Mouse (Mus musculus) heart, postnatal 4 days (tissue): ENCODE results near the gene Dctpp1. TPM values are rescaled to one million over a fixed set of nuclear protein-coding genes. Genes with fewer than 3 reads are reported as not detected.
A peak's percentile ranks its signal among the peaks of the same experiment; 100 is the strongest.

Experiments used
- DNase-seq: peaks from one replicate; pipeline ENCODE4 v3.0.0; 2021
- total RNA-seq, 2 experiments: library from RNA; stranded (reverse); gene quantifications; 2 replicates each; pipeline ENCODE4 v1.2.3; 2021

Gene Dctpp1
- total RNA-seq: 10 to 100 TPM; 62.0 to 64.5 TPM

GRCm38 (mm10) chr7:127260309-127261111 lies at the start of gene Dctpp1:
TSS of gene Dctpp1 (minus strand) at chr7:127260709.
- peak; percentile 97 for DNase-seq

- no peak for DNase-seq
Observed at GRCm38 (mm10) chr7:127309951-127310350, 49.4 kb upstream of the Dctpp1 start.

- peak; percentile 75 for DNase-seq
Observed at GRCm38 (mm10) chr7:127308887-127309286, 48.4 kb upstream of the Dctpp1 start.

GRCm38 (mm10) chr7:127308431-127308830 lies 47.9 kb upstream of the Dctpp1 start:
- DNase-seq: no peak

DNA sequence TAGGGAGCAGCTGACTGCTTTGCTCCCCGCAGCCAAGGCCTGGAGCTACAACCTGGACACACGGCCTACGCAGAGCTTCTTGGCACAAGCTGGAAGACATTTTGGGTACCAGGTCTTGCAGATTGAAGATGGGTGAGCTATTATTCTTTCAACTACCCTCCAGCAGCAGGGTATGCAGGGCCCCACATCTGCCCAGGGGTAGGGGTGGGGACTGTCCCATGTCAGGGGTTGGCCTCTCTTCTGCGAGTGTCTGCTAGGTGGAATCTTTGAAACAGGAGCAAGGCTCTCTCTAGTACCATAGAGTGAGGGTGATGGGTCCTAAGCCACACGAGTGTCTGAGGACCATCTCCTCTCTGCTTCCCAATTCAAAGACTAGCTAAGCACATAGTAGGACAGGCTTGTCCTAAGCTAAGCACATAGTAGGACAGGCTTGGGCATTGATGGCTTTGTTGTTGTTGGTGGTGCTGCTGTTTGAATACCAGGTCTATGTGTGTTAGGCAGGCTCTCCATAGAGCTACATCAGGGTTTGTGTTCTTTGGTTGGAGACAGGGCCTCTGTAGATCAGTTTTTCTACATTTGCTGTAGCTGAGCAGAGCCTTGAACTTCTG lies 37.2 kb upstream of the Dctpp1 start:
- no peak for DNase-seq

DNA sequence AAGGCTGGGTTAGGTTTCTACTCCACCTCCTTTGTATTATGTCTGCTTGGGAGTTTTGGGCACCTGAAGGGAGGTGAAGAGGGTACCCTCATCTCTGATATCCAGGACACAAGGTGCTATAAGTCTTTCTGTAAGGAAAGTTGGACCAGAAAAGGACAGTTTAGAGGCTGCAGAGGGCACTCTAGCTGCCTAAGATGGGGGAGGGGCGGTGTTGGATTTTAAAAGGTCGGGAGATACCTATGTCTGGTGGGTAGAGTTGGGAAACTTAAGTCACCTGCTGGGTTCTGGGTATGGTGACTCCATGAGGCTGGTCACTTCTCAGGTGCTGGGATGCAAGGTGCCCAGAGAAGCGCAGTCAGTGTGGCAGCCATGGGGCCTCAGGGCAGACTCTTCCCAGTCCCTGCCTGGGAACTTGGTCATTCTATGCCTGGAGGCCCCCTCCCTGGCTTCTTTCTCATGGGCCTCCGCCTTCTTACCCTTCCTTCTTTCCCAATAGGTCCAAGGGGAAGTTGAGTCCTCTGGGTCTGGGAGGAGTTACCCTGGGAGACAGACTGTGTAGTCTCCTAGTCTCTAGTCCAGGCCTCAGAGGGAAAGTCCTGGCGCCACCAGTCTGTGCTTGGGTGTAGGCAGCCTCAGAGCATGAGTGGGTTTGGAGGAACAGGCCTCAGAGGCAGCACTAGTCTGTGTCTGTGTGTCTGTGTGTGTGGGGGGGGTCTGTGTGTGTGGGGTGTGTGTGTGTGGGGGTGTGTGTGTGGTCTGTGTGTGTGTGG lies 36.5 kb upstream of the Dctpp1 start:
- no peak for DNase-seq

GRCm38 (mm10) chr7:127296098-127296497 lies 35.6 kb upstream of the Dctpp1 start, which contains the start of gene Itgal:
TSS of gene Itgal (plus strand) at chr7:127296260.
- no peak for DNase-seq

DNA sequence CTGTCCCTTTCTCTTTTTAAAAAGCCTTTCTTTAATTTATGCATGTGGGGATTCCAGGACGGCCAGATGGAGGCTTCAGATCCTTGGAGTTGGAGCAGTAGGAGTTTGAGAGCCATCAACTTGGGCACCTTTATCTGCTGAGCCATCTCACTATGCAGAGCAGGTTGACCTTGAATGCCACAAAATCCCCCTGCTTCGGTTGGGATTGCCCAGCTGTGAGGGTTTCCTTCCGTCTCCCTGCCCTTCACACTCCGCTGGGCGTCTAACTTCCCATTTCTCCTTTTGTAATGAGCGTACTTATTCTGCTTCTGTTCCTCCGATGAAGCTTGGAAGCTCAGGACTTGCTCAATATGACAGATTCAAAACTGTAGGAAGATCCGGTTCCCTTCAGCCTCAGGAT lies 29.6 kb upstream of the Dctpp1 start:
- no peak for DNase-seq

DNA sequence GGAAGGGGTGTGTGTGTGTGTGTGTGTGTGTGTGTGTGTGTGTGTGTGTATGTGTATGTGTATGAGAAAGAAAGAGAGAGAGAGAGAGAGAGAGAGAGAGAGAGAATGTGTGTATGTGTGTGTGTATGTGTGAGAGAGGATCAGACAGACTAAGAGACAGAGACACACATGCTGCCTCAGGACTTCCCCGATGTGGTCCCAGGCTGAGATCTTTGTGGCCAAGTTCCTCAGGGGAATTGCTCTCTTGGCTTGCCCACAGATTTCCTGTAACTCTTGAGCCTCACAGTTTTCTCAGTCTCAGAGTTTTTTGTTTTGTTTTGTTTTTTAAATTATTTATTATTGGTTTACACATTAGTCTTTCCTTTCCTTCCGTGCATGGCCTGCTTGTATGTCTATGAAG lies 28.8 kb upstream of the Dctpp1 start:
- no peak for DNase-seq

- DNase-seq: no peak
Observed at GRCm38 (mm10) chr7:127287940-127288339, 27.4 kb upstream of the Dctpp1 start.

DNA sequence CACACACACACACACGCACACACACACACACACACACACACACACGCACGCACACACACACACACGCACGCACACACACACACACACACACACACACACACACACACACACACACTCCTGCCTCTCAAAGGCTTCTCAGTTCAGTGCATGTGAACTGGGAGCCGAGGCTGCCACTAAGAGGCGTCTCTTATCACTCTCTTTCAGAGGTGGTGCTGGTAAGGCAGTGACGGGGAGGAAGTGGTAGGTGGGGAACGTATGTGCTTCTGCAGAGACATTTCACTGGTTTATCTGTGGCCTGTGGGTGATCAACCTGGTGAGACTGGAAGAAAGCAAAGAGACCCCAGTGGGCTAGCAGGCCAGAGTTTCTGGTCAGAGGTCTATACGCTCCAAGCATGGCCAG lies 24.6 kb upstream of the Dctpp1 start:
- DNase-seq: no peak

DNA sequence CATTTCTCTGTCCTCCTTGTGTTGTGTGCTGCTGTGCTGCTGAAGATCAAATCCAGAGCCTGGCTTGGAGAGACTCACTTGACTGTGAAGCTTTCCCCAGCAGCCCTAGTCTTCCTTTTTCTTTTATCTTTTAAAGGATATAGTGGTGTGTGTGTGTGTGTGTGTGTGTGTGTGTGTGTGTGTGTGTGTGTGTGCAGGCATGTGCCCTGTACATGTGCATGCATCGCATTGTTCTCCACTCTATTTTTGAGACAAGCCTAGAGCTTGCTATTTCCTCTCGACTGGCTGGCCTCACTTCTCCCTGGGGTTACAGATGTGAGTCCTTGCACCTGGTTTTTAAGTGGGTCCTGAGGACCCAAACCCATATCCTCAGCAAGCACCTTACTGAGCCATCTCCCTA lies 21.7 kb upstream of the Dctpp1 start:
- DNase-seq: no peak

DNA sequence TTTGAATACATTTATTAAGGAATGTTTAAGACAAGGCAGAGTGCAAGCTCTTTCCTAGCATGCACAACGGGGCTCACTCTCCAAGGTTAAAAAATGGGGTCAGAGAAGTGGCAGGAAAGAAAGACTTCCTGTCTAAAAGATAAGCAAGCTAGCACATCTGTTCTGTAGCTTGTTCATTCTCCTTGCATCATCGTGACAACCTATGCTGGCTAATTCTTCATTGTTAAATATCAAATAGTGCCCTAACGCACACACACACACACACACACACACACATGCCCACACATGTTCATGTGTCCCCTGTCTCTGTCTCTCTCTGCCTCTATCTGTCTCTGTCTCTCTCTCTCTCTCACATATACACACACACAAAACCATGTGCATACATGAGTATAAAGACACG lies 20.6 kb upstream of the Dctpp1 start:
- DNase-seq: no peak

- peak; percentile 37 for DNase-seq
Observed at GRCm38 (mm10) chr7:127280092-127280491, 19.6 kb upstream of the Dctpp1 start.

GRCm38 (mm10) chr7:127278311-127278710 lies 17.8 kb upstream of the Dctpp1 start:
- peak; percentile 34 for DNase-seq

DNA sequence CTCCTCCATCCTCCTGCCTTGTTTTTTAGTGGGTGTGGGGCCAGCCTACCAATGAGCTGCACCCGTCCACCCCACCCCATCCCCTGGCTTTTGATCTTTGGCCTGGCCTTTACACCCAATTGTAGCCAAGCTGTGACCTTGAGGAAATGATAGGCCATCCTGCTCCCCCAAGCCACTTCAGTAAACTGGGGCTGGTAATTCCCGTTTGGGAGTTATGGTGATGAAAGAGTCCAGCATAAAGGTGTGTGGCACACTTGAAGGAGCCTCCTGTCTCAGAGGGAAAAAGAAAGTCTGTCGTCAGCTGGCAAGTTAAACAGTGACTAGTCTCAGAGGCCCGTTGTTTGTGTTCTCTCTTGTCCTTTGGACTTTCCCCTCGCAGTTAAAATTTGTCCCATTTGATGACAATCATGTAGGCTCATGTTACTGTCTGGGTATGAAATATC lies 16.0 kb upstream of the Dctpp1 start:
- no peak for DNase-seq

DNA sequence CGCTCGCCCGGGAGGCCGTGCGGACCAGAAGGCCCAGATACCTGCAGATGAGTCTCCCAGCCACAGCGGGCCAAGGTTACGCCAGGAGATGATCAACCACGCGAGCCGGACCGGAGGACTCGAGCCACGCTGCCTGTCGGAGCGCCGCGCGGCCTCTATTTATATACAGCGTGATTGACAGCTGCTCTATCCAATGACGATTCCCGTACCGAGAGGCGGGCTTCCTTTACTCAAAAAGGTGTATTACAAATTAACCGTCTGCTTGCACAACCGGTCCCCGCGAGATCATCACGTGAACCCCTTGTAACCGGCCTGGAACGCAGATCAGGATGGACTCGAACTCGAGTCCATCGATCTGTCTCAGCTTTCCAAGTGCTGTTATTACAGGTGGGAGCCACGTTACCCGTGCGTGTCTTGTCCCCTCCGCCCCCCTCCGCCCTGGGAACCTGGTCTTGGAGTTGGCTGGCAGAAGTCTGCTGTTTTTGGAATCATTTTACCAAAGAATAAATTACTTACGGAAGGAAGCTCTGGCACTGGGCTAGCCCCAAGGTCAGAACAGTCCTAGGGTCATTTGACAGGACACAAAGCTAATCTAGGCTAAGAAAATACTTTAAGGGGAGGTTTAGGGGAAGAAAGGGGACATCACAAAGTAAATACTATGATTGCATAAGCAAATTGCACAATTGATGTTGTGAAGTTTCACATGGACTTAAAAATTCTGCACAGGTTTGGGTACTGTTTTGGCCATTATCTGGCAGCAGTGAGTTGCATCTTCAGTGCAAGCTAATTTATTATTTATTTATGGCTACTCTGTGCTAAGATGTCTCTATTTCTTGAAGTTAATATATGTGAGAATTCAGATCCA lies 13.6 kb upstream of the Dctpp1 start, which contains the start of gene Sephs2:
Sephs2 (minus strand) TSS at position 131 of the 865 bp plus-strand sequence.
- DNase-seq: peak; percentile 97

DNA sequence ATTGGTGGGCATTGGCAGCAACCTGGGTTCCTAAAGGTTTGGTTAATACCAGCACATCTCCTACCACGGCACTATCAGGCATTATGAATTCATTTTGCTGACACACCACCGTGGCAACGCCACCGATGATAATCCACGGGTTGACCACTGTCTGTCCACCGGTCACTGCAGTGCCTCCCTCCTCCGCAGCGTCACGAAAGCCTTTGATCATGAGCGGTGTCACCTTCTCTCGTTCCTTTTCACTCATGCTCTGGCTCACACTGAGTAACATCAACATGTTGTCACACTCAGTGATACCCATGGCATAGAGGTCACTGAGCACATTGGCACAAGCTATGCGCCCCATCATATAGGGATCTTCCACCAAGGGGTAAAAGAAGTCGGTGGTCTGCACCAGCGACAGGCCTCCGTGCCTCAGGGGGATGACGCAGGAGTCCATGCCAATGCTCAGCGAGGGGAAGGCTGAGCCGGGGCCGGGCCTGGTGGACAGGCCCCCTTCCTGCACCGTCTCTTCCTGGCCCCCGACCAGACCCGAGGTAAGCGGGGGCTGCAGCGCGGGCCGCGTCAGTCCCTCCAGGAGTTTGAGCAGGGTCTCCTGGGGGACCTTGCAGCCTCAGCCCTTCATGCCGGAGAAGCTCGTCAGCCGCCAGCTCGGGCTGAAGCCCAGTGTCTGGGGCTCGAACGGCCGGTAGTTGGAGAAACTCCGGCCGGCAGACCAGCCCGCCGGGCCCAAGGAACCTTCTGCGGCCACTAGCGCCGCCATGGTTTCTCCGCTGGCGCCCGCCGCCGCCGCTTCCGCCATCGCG lies 12.8 kb upstream of the Dctpp1 start:
- peak; percentile 63 for DNase-seq

- DNase-seq: no peak
Observed at GRCm38 (mm10) chr7:127272566-127272965, 12.1 kb upstream of the Dctpp1 start.

DNA sequence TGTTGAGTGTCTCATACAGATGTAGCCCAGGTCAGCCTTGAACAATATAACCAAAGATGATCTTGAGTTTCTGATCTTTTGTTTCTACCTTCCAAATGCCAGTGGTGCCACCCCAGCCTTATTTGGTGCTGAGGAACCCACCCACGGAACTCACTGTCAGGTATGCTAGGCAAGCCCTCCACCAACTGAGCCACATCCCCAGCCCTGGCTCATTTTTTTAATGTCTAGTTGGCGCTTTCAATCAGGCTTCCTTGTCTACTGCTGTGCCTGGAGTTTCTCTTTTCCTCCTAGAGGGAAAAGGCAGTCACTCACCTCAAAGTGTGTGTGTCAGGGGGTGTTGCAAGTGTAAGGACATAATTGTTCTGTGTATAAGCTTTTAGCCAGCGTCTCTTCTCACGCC lies 10.6 kb upstream of the Dctpp1 start:
- no peak for DNase-seq

GRCm38 (mm10) chr7:127270666-127271065 lies 10.2 kb upstream of the Dctpp1 start:
- DNase-seq: no peak
